Mouse (Mus musculus): ENCODE data around the gene Tbc1d9b.

Gene Tbc1d9b

GRCm38 (mm10) chr11:50177111-50177510 lies 45.9 kb downstream of the Tbc1d9b start:
- no peak for DNase-seq

DNA sequence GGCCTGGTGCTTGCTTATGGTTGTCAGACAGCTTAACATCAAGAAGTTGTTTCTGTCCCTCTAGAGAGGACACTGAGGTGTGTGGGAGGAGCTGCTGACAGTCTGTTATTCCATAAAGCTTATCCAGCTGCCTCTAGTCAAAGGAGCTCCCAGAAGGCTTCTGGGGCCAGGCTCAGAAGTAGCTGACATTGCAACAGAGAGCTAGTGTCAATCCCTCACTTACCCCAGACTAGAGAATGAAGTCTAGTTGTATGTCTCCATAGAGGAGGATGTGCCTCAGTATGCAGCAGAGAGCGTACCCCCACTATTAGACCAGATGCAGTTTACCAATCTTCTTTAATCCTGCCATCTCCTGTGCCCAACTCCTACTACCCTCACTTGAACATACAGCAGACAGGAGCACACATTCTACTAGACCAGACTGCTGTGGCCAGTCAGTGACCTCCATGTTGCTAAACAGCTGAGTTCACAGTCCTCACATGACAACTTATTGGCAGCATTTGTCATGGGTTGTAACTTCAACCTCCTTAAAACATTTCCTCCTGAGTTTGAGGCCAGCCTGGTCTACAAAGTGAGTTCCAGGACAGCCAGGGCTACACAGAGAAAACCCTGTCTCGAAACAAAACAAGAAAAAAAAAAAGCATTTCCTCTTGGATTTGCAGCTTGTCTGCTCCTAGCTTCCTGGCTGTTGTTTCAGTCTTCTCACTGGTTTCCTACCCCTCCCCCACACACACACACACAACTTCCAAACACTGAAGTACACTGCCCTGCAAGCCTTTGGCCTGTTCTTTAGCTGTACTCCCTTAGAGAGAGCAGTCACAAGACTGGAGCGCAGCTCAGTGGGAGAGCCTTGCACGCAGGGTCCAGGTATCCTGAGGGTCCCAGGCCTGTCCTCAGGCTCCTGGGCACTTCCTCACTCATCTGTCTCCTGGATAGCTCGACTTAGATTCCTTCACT lies 47.6 kb downstream of the Tbc1d9b start:
- DNase-seq: no peak

- no peak for DNase-seq
These were observed 49.5 kb downstream of the Tbc1d9b start for GRCm38 (mm10) chr11:50180478-50181231.

DNA sequence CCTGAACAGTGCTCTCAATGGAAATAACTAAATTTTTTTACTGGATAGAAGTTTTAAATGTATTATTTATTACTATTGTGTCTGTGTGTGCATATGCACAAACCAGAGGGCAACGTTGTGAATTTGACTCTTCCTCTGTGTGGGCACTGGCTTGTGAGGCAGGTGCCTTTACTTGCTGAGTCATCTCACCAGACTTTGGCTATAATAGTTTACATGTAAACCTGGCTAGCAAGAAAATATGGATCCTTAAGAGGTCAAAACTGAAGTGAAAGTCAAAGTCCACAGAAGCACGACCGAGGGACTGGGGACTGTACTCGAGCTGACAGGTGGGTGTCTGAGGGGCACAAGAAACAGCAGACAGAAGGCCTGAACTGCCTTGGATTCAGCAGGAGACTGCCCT lies 51.5 kb downstream of the Tbc1d9b start:
- DNase-seq: no peak

DNA sequence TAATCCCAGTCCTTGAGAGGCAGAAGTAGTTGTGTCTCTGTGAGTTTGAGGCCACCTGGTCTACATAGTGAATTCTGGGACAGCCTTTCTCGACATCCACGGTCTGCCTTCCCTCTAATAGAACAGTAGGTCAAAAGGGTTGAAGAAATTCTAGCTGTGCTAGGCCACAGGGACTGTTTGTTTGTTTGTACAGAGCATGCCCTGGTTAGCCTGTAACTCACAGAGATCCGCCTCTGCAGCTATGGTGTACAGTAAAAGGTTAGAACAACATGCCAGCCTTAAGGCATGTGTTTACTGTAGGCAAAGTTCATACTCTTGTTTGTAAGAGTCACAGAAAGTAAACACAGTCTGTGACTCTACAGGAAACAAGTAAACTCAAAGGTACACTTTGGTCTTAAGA lies 53.6 kb downstream of the Tbc1d9b start:
- DNase-seq: no peak

DNA sequence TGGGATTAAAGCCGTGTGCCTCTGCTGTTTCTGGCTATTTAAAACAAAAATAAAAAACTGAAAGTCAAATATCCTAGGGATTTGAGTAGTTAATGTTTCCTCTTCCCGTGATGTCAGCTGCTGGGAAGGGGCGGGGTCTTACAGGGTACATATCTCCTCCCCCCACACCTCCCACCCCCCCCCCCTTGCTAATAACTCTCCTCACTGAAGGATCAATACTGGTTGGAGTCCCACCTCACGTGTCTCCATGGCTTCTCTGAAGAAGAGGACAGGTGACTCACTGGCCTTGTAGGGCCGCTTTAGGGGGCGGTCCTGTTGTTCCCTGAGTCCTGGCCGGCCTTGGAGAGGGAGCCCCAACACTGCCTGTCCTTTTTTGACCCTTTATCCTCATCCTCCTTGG lies 57.5 kb downstream of the Tbc1d9b start:
- DNase-seq: no peak

DNA sequence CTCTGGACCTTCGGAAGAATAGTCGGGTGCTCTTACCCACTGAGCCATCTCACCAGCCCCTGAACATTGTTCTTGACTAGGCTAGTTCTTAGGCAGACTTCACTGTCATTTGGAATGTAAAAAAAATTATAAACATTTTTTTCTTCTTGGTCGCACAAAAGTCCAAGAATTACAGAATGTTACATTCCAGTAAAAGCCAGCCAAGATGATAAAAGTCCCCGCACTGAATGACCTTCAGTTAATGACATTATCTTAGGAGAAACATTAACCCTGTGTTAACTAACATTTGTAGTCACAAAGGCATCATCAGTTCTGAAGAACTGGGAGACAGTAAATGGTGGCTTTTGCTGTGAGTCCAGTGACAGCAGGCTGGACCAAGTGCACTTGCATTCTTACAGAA lies 59.2 kb downstream of the Tbc1d9b start:
- DNase-seq: no peak

- no peak for DNase-seq
These were observed 61.1 kb downstream of the Tbc1d9b start for GRCm38 (mm10) chr11:50192278-50192677.

DNA sequence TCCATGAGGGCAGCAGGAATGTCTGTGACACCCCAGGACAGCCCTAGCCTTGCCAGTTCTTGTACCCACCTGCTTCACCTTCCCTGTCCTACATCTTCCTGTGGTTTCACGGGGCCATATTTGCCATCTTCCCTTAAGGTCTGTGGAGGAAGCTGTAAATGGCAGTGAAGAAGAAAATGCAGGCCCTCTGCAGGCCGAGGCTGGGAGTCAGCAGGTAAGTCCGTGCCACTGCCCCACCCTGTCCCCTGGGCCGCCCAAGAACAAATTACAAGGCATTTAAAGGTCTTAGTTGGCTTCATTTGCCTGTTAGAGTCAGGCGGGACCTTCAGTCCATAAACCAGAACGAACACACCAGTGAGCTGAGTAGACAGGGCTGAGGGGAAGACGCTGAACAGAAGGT lies 62.9 kb downstream of the Tbc1d9b start:
- no peak for DNase-seq

DNA sequence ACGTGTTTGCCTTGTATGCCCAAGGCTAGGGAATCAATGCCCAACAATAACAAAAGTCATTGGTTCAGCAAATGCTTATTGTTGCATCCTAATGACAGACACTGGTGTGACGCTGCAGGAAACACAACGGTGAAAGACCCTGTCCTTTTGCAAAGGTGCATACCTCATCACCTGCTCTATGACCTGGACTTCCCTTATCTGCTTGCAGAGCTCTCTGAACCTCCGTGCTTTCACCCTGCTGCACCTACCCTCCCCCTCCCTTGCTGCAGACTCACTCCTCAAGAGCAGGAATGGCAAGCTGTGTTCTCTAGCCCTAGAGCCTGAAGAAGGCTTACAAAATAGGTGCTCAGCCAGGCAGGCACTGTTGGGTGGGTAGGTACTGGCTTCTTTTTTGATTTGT lies 63.6 kb downstream of the Tbc1d9b start:
- no peak for DNase-seq

- DNase-seq: no peak
These were observed 66.3 kb downstream of the Tbc1d9b start for GRCm38 (mm10) chr11:50197500-50197899.

- no peak for DNase-seq
These were observed 67.1 kb downstream of the Tbc1d9b start for GRCm38 (mm10) chr11:50198219-50198846.

DNA sequence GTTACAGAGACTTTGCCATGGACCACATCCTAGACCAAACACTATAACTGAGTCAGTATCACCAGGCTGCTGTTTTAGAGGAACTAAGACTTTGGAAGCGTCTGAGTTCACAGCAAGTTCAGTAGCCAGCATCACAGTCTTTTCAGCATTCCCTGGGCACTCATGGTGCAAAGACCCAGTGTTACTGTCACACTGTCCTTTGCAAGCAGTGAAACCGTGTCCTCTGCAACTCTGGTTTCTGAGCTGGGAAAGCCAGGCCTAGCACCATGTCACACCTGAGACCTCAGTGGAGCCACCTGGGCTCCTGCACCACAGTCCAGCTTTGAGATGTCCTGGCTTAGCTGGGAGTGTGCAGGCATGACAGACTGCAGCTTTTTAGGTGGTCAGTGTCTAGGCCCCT lies 67.7 kb downstream of the Tbc1d9b start:
- DNase-seq: no peak

DNA sequence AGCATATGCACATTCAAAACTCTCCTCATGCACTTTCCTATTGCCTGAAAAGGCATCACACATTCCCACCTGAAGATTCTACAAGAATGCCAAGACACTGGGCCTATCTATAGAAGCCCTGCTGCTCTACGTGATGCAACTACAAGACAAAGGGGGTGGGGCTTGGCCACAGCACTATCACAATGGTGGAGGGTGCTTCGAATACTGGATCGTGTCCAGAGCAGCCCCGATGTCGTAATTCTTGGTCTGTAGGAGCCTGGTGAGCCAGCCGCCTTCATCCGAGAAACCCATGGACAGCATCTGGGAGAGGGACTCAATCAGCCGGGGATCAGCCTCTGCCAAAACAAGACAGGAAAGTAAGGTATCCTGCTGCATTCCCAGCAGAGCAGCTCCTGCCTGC lies 69.4 kb downstream of the Tbc1d9b start:
- no peak for DNase-seq

DNA sequence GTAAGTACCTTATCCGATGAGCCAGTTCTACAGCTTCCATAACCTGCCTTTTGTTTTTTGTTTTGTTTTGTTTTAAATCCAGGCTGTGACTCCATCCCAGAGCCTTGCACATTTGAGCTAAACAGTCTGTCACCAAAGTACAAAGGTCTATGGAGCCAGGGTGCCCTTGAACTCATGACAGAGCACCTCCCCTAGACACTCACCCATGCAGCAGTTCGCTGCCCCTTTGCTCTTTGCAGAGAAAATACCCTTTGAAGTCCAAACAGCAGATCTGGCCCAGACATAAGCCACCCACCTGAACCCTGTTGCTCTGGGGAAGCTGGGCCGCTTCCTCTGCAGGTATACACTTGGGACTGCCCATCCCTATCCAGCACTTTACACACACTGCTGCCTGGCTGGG lies 70.4 kb downstream of the Tbc1d9b start:
- DNase-seq: no peak

DNA sequence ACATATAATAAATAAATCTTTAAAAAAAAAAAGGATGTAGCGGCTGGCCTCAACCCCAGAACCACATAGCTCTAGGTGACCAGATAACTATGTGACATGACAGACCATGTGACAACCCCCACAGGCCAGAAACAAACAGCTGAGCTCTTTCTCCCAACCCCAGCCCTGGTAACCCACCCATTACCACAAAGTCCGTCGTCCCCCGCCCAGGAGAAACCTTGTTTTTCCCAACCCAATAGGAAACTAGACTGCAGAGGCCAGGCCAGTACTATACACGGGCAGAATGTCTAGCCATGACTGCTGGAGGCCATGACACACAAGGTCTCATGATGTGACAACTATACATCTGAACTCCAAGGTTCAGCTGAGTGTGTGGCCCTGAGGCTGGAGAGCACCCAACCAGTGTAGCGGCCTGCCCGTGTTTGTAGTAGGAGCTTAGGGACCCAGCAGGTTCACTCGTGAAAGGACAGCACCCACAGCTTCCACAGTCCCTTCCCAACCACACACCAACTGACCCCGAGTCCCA lies 72.2 kb downstream of the Tbc1d9b start:
- no peak for DNase-seq

- DNase-seq: no peak
These were observed 74.2 kb downstream of the Tbc1d9b start for GRCm38 (mm10) chr11:50205434-50205833.

DNA sequence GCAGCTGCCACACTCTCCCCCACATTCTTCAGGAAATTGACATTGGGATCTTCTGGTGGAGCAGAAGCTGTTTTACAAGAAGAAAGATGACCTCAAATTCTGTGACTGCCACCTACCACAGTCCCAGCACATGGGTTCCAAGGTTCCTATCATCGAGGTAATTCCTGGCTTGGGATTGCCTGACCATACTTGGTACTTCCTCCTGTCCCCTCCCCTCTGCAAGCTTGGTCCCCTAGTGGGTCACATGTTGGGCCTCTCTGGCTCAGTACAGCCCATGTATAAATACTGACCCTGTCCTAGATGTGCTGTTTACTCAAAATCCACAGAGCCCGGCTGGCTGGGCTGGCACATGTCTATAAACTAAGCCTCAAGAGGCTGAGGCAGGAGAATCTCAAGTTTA lies 74.8 kb downstream of the Tbc1d9b start:
- DNase-seq: no peak

GRCm38 (mm10) chr11:50207344-50207743 lies 76.1 kb downstream of the Tbc1d9b start:
- DNase-seq: no peak

GRCm38 (mm10) chr11:50208039-50208438 lies 76.8 kb downstream of the Tbc1d9b start:
- no peak for DNase-seq

DNA sequence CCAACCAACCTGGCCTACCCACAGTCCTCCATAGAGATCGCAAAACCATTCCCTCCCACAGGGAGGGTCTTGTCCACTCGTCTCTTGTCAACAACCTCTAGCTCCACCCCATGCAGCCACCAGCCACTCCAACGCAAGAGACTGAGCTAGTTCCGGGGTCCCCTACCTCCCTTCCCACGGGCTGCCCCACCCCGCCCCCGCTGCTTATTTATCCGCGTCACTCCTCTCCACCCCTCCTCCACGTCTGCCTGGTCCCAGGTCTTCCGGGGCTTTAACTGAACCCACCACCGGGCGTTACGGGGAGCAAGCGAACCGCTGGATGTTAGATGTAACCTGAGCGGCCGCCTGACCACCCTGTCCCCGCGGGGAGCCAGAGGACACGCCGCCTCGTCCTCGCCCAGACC lies 78.9 kb downstream of the Tbc1d9b start:
- DNase-seq: peak; percentile 85 to 94

GRCm38 (mm10) chr11:50210505-50211151 lies 79.4 kb downstream of the Tbc1d9b start, which contains the start of the genes Sqstm1 and Mgat4b:
TSS of gene Sqstm1 (minus strand) at chr11:50210827.
TSS of gene Mgat4b (plus strand) at chr11:50210890.
- peak; percentile 59 to 86 for DNase-seq
